Mouse (Mus musculus): Measurements from ENCODE around the gene Mgrn1. TPM values are rescaled to one million over a fixed set of nuclear protein-coding genes. Genes with fewer than 3 reads are reported as not detected.

Mgrn1 gene
- polyA plus RNA-seq, 1 experiment, result 29.1 TPM

DNA sequence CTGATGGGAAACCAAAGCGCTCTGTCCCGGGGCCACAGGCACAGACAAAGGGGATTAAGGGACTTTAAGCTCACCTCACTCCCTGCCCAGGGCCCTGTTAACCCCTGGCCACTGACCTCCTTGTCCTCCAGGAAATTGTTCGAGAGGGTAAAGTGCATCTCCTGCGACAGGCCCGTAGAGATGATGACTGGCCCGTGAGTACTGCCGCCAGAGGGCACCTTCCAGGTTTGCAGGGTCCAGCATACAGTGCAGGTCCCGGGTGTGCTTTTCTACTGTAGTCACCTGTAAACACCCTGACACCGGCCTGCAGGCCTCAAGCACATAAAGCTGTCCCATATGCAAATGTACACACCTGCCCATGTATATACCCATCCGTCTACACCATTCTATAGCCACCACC, 24.7 kb upstream of the Mgrn1 start:
- Histone ChIP-seq H3K36me3 (replicated peaks; ENCODE audit: low read length) (no peaks in the 10 kb centered on the region), H3K27me3 (replicated peaks) (peaks cover under 1% of the 10 kb centered on the region), H3K4me1 (peaks cover 23% of the 10 kb centered on the region), H3K4me3 (replicated peaks) (no peak overlapping the region), H3K9me3 (no peaks in the 10 kb centered on the region)
- TF ChIP-seq GATA1 (IDR thresholded peaks at IDR 0.05; ENCODE audit: borderline replicate concordance, low read length) (no peak), FLI1 (IDR thresholded peaks at IDR 0.05; ENCODE audit: low read length) (no peak)

DNA sequence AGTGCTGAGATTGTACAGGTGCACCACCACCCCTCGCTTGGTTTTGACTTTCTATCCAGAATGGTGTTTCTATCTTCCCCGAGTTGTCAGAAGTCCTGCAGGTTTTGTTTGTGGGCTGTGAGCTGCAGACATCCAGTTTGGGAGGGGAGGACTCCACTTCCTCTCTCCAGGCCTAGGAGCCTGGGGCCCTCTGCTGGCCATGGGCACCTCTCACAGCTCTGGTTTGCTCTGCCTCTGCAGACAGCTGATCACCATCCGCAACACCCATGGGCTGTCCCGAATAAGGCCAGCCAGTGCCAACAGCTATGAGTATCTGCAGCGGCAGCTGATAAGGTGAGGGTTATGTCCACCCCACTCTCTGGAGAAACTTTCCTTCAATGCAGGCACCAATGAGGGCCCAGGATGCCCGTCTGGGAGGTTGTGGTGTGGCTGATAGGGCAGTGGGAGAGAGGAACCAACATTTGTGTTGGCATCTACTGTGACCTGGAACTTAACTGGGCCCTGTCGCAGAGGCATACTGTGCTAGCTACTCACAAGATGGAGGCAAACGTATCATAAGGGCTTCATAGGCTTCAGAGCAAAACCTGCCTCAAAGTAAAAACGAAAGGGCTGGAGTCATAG, 23.1 kb upstream of the Mgrn1 start:
- Histone ChIP-seq H3K9me3 (no peaks in the 10 kb centered on the region), H3K36me3 (replicated peaks; ENCODE audit: low read length) (peaks cover under 1% of the 10 kb centered on the region), H3K4me3 (replicated peaks) (peak overlapping the region; percentile 69), H3K4me1 (peaks cover 33% of the 10 kb centered on the region), H3K27me3 (replicated peaks) (no peaks in the 10 kb centered on the region)
- TF ChIP-seq GATA1 (IDR thresholded peaks at IDR 0.05; ENCODE audit: borderline replicate concordance, low read length) (no peak), FLI1 (IDR thresholded peaks at IDR 0.05; ENCODE audit: low read length) (no peak)

DNA sequence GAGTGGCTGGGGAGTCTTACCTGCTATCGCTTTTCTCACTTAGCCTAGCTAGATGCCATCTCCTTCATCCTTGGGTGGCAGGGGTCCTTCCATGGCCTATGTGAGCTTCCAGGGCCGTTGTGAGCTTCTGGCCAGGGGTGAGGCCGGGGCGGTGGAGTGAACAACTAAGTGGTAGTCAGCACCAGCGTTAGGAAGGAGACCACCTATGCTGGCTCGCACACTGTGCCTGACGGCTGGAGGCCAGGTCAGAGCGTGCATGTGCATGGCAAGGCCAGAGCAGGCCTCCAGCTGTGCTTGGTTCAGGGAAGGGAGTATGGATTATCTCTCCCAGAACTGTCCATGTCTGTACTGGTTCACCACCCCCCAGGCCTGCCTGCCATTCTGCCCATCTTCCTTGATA, 22.3 kb upstream of the Mgrn1 start:
- TF ChIP-seq FLI1 (IDR thresholded peaks at IDR 0.05; ENCODE audit: low read length), result no peak
- TF ChIP-seq GATA1 (IDR thresholded peaks at IDR 0.05; ENCODE audit: borderline replicate concordance, low read length), result no peak

DNA sequence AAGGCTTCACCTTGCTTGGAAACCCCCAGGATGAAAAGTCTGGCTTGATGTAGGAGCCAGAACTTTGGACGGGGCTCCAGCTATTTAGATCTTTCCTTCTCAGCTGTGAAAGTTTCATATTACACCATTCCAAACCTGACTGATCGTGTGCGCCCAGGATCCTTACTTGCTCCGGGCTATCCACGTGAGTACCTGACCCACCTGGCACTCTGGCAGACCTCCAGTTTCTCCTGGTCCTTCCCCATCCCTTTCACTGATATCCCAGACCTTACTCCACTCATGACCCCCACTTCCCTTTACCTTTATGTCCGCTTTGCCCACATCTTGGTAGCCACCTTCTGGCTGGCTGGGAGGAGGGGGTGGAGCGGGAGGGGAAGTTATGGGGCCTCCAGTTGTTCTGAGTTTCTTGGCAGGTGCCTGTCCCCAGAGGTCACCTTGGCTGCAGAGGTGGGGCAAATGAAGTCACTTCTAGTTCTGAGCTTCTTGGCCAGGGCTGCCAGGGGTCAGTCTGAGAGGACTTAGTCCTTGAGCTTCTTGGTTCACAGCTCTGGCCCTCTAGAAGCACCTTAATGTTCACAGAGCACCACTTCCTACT, 19.9 kb upstream of the Mgrn1 start:
- Histone ChIP-seq H3K4me3 (replicated peaks) (no peak overlapping the region), H3K4me1 (peaks cover 55% of the 10 kb centered on the region)
- TF ChIP-seq FLI1 (IDR thresholded peaks at IDR 0.05; ENCODE audit: low read length), result no peak
- TF ChIP-seq GATA1 (IDR thresholded peaks at IDR 0.05; ENCODE audit: borderline replicate concordance, low read length), result no peak

More for the DNA sequence above, 22.3 kb upstream of the Mgrn1 start:
- H3K4me3 ChIP-seq (replicated peaks), result no peak overlapping the region
- H3K9me3 ChIP-seq, result no peaks in the 10 kb centered on the region
- H3K36me3 ChIP-seq (replicated peaks; ENCODE audit: low read length), result peaks cover 7% of the 10 kb centered on the region
- H3K27me3 ChIP-seq (replicated peaks), result no peaks in the 10 kb centered on the region
- H3K4me1 ChIP-seq, result peaks cover 36% of the 10 kb centered on the region

DNA sequence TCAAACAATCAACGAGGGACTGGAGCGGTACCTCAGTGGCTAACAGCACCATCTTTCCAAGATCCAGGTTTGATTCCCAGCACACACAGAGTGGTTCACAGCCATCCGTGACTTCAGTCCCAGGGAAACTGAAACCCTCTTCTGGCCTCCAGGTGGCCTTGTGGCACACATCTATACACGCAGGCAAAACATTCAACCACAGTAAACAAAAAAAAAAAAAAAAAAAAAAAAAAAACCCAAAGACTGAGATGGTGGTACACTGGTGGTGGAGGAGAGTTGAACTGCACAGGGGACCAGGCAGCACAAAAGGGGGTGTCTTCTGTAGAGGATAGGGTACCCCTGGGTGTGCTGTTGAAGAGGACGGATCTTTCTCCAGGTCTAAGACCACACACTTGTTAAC, 15.6 kb upstream of the Mgrn1 start:
- Histone ChIP-seq H3K4me3 (replicated peaks) (no peak overlapping the region), H3K27me3 (replicated peaks) (no peaks in the 10 kb centered on the region), H3K4me1 (peaks cover 72% of the 10 kb centered on the region), H3K9me3 (no peaks in the 10 kb centered on the region), H3K36me3 (replicated peaks; ENCODE audit: low read length) (peaks cover 70% of the 10 kb centered on the region)
- no peak for TF ChIP-seq FLI1 (IDR thresholded peaks at IDR 0.05; ENCODE audit: low read length)
- no peak for TF ChIP-seq GATA1 (IDR thresholded peaks at IDR 0.05; ENCODE audit: borderline replicate concordance, low read length)

More for the DNA sequence above, 19.9 kb upstream of the Mgrn1 start:
- no peaks in the 10 kb centered on the region for H3K9me3 ChIP-seq
- no peaks in the 10 kb centered on the region for H3K27me3 ChIP-seq (replicated peaks)
- peaks cover 31% of the 10 kb centered on the region for H3K36me3 ChIP-seq (replicated peaks; ENCODE audit: low read length)

DNA sequence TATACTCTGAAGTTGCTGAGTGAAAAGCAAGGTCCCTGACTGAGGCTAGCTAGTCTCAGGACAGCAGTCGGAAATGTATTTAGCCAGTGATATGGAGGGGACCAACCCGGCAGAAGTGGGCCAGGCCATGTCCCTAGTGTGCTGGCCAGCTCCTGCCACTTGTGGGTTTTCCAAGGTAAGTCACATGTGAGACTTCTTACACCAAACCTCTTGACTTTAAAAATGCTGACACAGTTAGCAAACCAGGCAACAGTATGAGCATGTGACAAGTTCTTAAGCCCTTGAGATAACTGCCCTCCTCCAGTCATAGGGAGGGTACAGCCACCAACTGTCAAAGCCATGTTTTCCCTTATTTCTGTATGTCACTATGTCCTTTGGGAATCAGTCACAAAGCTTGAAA, 14.1 kb upstream of the Mgrn1 start:
- Histone ChIP-seq H3K36me3 (replicated peaks; ENCODE audit: low read length) (peaks cover 85% of the 10 kb centered on the region), H3K4me1 (peaks cover 86% of the 10 kb centered on the region), H3K9me3 (no peaks in the 10 kb centered on the region), H3K27me3 (replicated peaks) (no peaks in the 10 kb centered on the region), H3K4me3 (replicated peaks) (no peak overlapping the region)
- TF ChIP-seq FLI1 (IDR thresholded peaks at IDR 0.05; ENCODE audit: low read length), result no peak
- TF ChIP-seq GATA1 (IDR thresholded peaks at IDR 0.05; ENCODE audit: borderline replicate concordance, low read length), result no peak

DNA sequence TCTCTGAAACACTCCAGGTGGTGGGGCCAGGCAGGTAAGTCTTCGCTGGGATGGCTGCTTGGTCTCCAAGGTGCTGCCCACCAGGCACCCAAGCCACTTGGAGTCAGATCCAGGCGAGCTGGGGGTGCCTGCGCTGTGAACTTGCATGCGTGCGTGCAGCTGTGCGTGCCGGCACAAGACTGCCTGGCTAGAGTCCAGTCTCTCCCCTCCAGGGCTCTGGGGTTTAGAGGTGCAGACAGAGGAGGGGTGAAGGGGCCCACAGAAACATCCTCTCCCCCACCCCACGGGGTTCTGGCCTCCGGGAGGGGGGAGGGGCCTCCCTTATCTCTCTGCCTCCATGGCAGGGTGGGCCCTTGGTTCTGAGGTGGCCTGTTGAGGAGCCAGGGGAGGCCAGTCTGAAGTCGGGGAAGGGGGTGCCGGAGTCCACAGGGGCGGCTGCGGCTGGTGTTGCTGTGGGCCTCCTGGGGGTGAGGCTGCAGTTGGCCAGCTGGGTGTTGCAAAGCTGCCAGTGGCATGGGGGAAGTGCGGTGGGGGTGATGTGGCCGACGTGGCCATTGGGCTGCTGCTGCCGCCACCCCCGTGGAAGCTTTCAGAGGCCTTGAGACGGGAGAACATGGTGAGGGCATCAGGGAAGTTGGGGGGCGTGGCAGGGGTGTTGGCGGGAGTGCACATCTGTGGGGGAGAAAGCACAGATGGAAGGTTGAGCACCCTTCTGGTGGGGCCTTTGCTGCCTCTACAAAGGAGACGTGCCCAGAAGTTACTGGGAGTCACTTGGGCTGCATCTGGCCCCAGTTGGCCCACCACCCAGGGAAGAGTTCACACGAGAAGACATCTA, 10.6 kb upstream of the Mgrn1 start:
- Histone ChIP-seq H3K9me3 (no peaks in the 10 kb centered on the region), H3K4me3 (replicated peaks) (peak overlapping the region; percentile 43), H3K4me1 (peaks cover 86% of the 10 kb centered on the region), H3K36me3 (replicated peaks; ENCODE audit: low read length) (peaks cover 70% of the 10 kb centered on the region), H3K27me3 (replicated peaks) (no peaks in the 10 kb centered on the region)
- TF ChIP-seq FLI1 (IDR thresholded peaks at IDR 0.05; ENCODE audit: low read length) (no peak), GATA1 (IDR thresholded peaks at IDR 0.05; ENCODE audit: borderline replicate concordance, low read length) (no peak)

DNA sequence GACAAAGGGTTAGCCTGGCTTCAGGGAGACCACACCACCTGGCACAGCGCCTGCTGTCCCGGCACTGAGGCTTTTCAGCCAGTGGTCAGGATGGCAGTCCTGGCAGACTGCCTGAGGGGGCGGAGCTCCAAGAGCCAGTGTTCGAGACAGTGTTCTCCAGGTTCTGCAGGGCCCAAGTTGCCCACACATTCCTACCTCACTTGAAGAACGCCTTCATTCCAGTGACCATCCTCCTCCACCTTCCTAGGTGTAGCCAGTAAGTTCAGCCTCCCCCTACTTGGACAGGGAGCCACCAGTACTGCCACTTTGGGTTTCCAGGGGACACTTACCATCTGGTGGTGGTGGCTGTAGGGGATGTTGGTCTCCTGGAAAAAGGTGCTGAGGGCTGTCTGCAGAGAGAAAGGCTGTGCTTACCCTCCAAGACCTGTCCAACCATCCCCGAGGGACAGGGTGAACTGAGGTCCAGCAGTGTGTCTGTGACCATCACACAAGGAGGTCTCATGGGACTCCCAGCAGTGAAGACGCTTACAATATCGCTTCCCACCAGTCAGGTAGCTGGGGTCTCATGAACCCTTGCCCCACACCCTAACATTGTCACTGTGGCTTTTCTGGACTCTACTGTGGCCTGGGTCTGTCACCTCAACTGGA, 9.9 kb upstream of the Mgrn1 start:
- H3K27me3 ChIP-seq (replicated peaks), result no peaks in the 10 kb centered on the region
- H3K36me3 ChIP-seq (replicated peaks; ENCODE audit: low read length), result peaks cover 63% of the 10 kb centered on the region
- H3K4me1 ChIP-seq, result peaks cover 85% of the 10 kb centered on the region
- H3K9me3 ChIP-seq, result no peaks in the 10 kb centered on the region
- peak overlapping the region; percentile 43 for H3K4me3 ChIP-seq (replicated peaks)
- TF ChIP-seq FLI1 (IDR thresholded peaks at IDR 0.05; ENCODE audit: low read length) (no peak), GATA1 (IDR thresholded peaks at IDR 0.05; ENCODE audit: borderline replicate concordance, low read length) (no peak)

DNA sequence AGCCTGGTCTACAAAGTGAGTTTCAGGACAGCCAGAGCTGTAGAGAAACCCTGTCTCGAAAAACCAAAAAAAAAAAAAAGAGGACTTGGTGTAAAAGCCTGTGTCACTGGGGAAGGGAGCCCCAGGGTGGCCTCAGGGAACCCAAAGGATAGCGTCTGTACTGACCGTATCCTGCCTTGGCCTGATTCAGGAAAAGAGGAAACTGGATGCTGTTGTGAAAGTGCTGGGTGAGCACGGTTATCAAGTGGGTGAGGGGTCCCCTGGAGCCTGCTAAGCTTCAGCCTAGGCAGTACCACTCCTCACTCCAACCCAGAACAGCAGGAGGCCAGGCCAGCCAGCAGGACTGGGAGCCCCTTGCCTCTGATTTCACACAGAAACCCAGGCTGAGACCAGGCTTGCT, 8.9 kb upstream of the Mgrn1 start:
- Histone ChIP-seq H3K9me3 (no peaks in the 10 kb centered on the region), H3K4me1 (peaks cover 87% of the 10 kb centered on the region), H3K36me3 (replicated peaks; ENCODE audit: low read length) (peaks cover 54% of the 10 kb centered on the region), H3K4me3 (replicated peaks) (peak overlapping the region; percentile 93), H3K27me3 (replicated peaks) (no peaks in the 10 kb centered on the region)
- TF ChIP-seq GATA1 (IDR thresholded peaks at IDR 0.05; ENCODE audit: borderline replicate concordance, low read length) (no peak), FLI1 (IDR thresholded peaks at IDR 0.05; ENCODE audit: low read length) (no peak)
